Mouse (Mus musculus): ENCODE measurements around the gene Gm8271.
"Not testable (repeated sequence)": the region's sequence is repeated elsewhere in the genome, so short reads cannot be mapped to it uniquely, and the experiment has no call there.

Gene Gm8271

DNA sequence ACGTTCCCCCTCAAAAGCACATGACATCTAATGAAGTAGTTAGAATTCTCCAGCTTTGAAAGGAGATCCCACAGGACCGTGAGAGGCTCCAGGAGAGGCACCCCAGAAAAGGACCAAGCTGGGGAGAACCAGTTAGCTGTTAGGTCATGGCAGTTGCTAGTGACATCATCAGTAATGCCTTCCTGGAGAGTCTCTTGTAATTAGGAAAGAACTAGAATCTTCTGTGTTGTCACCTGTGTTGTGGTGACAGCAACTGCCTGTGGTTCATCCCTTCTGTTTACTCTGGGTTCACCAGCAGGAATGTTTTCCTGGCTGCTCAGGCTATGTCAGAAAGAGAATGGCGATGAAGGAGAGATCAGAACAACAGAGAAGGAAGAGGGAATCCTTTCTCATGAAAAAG lies at the start of gene Gm8271:
TSS of gene Gm8271 (plus strand) at position 301 of the 400 bp plus-strand sequence.
- DNase-seq (ENCODE audit: low spot score) = not testable (repeated sequence)

DNA sequence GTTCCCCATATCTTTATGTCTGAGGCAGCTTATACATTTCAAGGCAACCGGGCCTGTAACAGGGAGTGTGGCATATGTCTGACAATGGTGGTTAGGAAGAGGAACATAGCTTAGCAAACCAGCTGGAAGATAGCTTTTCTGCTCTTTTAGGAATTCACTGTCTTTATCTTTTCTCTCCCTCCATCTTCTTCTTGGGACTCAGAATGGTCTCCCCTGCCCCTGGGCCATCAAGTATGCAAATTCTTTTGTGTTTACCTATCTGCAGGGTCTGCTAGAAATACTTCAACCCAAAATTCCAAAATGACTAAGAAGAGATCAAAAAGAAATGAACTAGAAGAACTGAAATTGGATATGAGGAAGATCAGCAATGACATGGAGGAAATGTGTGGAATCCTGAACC lies 21.4 kb upstream of the Gm8271 start, which contains the start of gene Gm3317:
TSS of gene Gm3317 (plus strand) at position 301 of the 400 bp plus-strand sequence.
- not testable (repeated sequence) for DNase-seq (ENCODE audit: low spot score)
